Mouse (Mus musculus) thymus, adult 2 months (tissue): Measurements from ENCODE around the gene Ccdc28b. TPM values are rescaled to one million over a fixed set of nuclear protein-coding genes. Genes with fewer than 3 reads are reported as not detected.

Experiments used
- DNase-seq: peaks from one replicate; pipeline ENCODE4 v3.0.0; 2021
- H3K27ac ChIP-seq: fragments of 200-500 bp; 2 replicates; pipeline ENCODE4 v1.5.1; 2012; ENCODE audit warnings: low read length, control low read depth; ENCODE audit not compliant: control insufficient read depth, insufficient read depth
- H3K27me3 ChIP-seq: fragments of 200-500 bp; 2 replicates; pipeline ENCODE4 v1.6.1; 2012; ENCODE audit warnings: mild to moderate bottlenecking, low read length, moderate library complexity, mixed read lengths; ENCODE audit not compliant: control insufficient read depth, insufficient read depth
- H3K36me3 ChIP-seq: fragments of 200-500 bp; 2 replicates; pipeline ENCODE4 v1.6.1; 2012; ENCODE audit warnings: mild to moderate bottlenecking, low read length, moderate library complexity; ENCODE audit not compliant: control insufficient read depth, insufficient read depth
- H3K4me1 ChIP-seq: fragments of 200-500 bp; replicated peaks from 2 replicates; pipeline ENCODE4 v1.6.1; 2012; ENCODE audit warnings: low read length; ENCODE audit not compliant: control insufficient read depth, insufficient read depth
- H3K4me3 ChIP-seq: fragments of 200-500 bp; 2 replicates; pipeline ENCODE4 v1.5.1; 2012; ENCODE audit warnings: mild to moderate bottlenecking, low read length, control low read depth, moderate library complexity; ENCODE audit not compliant: control insufficient read depth, insufficient read depth
- CTCF ChIP-seq: fragments of 200-500 bp; IDR thresholded peaks from 2 replicates; pipeline ENCODE4 v1.5.1; 2012; ENCODE audit warnings: mild to moderate bottlenecking, control low read depth, low read length, moderate library complexity, borderline replicate concordance; ENCODE audit not compliant: control insufficient read depth, poor library complexity, insufficient read depth; ENCODE audit errors: extremely low read depth
- POLR2A ChIP-seq: fragments of 200-500 bp; IDR thresholded peaks from 2 replicates; pipeline ENCODE4 v1.6.1; 2012; ENCODE audit warnings: mild to moderate bottlenecking, low read length, control low read depth, moderate library complexity; ENCODE audit not compliant: control insufficient read depth, poor library complexity, insufficient read depth; ENCODE audit errors: extremely low read depth
- WGBS: fragments of 180-500 bp; shearing (Covaris S2); methylation state at CpG from one replicate; pipeline ENCODE4 v1.1.7; 2018; 5-methylcytosine and 5-hydroxymethylcytosine counted together
- polyA plus RNA-seq: library from polyadenylated mRNA; depleted of rRNA; stranded (reverse); fragments of >200 nt; gene quantifications from 2 replicates; pipeline ENCODE4 v1.2.3, GENCODE M21; 2012

Ccdc28b gene
- polyA plus RNA-seq, 1 experiment: 35.3 TPM

DNA sequence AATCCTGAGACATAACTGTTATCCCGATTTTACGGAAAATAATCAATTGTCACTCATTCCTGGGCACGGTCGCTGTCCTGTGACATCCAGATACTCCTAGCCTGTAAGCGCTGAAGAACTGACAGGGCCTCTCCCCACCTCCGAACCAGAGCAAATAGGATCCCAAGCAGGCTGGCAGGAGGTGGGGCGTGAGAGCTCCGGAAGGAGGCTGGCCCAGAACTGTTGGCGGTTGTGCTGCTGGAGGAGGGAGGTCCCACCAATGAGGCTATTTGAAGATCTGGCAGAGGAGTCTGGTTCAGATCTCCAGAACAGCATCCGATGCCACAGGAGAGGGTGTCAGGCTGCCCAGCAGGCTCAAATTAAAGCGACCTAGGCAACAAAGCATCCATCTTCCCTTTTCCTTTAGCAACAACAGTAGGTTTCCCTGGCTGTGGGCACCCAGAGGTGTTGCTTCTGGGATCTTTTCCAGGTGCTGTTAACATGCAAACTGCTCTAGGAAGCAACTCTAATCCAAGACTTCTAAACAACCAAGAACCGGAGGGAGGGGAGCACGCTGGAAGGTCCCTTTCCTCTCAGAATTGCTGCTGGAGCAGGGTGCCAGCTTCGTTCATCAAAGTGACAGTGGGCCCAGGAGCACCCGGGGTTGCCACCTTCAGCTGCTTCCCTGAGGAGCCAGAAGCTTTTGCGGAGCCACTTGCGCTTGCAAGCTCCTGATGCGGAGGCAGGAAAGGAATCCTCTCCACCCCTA is 708 bp upstream of the Ccdc28b start:
- H3K36me3 ChIP-seq: peaks cover 21% of the 10 kb centered on the region
- WGBS: under 1% methylated on average over 18 of the region's 18 CpGs
- no peaks in the 10 kb centered on the region for H3K27me3 ChIP-seq
- peak; percentile 84 for DNase-seq
- TF ChIP-seq POLR2A: peak; percentile 83
- peak; percentile 48; the same call in 1 of the 2 replicates for TF ChIP-seq CTCF
- H3K27ac ChIP-seq: peak overlapping the region; percentile 98
- H3K4me1 ChIP-seq: peaks cover 27% of the 10 kb centered on the region
- H3K4me3 ChIP-seq: peak overlapping the region; percentile 42

DNA sequence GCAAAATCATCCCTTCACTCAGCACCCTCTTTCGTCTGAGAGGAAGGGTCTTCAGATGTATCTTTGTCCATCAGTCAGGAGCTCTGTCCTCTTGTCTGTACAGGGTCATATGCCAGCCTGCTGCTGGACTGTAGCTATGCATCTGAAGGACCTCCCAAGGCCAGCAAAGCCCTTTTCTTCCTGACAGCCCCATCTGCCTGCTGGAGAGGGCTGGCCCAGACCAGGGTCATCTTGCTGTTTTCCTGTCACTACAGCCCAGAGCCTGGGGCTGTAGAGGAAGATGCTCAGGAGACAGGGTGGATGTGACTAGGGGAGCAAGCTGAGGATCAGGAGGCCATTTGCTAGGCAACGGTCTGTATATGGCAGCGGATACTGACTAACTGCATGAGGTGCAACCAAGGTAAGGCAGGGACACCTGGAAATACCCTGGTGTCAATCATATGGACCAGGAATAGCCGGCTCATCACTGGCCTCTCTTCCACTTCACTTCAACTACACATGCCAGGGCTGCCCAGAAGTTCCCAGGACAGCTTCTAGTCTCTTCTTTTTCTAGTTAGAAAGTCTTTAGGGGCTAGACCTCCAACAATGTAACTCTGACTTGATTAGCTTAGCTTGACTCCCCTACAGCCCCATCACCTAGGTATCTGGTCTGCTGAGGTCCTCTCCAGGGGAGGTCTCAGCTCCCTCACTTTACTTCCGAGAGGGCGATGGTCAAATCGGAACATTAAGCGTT is 778 bp downstream of the Ccdc28b start:
- TF ChIP-seq POLR2A (no peak), CTCF (no peak)
- WGBS: 25% methylated on average over 8 of the region's 8 CpGs
- H3K27me3 ChIP-seq: no peaks in the 10 kb centered on the region
- peaks cover 6% of the 10 kb centered on the region for H3K36me3 ChIP-seq
- peak overlapping the region; percentile 80 for H3K4me3 ChIP-seq
- H3K4me1 ChIP-seq: peaks cover 36% of the 10 kb centered on the region
- no peak for DNase-seq
- H3K27ac ChIP-seq: peak overlapping the region; percentile 98

DNA sequence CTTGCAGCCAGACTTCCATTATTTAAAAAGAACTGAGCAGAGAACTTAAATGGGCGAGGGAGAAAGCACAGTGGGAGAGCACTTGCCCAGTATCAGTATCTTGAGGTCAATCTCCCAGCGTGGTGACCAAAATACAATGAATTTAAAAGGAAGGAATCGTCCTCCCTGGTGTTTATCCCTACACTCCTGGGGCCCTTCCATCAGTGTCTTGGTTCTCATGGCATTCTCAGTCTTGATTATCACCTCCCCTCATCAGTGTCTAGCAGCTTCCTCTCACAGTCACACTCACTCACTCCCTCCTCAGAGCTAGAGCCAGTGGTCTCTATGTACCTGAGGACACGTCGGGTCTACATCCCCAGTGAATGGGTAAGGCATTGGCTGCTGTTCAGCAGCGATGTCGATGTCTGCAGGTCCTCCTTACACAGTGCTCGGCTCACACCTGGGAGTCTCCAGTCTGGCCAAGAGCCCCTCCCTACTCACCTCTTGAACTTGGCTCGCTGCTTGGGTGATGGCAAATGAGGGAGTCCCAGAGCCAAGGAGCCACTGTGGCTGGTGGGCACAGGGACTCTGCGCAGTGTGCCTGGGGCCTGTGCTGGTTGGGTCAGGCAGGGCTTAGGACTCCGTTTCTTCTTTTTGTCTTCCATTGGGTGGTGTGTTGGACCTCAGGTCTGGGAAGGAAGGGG is 1.5 kb downstream of the Ccdc28b start:
- no peak for TF ChIP-seq CTCF
- TF ChIP-seq POLR2A: no peak
- H3K4me3 ChIP-seq: no peak overlapping the region
- no peaks in the 10 kb centered on the region for H3K27me3 ChIP-seq
- 93% methylated on average over 11 of the region's 11 CpGs for WGBS
- H3K4me1 ChIP-seq: peaks cover 36% of the 10 kb centered on the region
- no peak overlapping the region for H3K27ac ChIP-seq
- H3K36me3 ChIP-seq: no peaks in the 10 kb centered on the region
- DNase-seq: no peak

DNA sequence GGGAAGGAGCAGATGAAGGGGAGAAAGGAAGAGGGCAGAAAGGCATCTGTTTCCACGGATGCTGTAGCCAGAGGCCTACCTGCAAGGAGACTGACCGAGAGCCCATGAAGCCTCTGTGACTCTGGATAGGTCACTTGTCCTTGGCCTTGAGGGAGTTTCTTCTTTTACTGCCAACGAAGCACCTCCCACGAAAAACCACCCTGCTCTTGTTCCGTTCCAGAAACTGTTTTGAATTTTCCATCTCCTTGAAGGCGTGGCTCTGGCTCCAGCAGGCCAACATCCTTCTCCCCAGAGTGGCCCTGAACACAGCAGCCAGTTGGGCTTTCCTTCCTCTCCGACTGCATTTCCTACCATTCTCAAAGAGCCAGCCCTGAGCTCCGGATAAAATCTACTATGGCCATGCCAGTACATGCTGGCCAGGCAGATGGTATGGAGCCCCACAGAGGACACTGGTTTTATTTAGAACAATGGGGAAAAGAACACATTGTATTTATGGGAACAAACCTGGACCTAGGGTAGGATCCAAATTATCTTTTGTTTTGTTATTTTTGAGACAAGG is 2.4 kb downstream of the Ccdc28b start:
- Histone ChIP-seq H3K27me3 (no peaks in the 10 kb centered on the region), H3K4me1 (peaks cover 36% of the 10 kb centered on the region), H3K27ac (no peak overlapping the region), H3K4me3 (no peak overlapping the region), H3K36me3 (no peaks in the 10 kb centered on the region)
- 88% methylated on average over 8 of the region's 8 CpGs for WGBS
- TF ChIP-seq POLR2A: no peak
- no peak for TF ChIP-seq CTCF
- no peak for DNase-seq

DNA sequence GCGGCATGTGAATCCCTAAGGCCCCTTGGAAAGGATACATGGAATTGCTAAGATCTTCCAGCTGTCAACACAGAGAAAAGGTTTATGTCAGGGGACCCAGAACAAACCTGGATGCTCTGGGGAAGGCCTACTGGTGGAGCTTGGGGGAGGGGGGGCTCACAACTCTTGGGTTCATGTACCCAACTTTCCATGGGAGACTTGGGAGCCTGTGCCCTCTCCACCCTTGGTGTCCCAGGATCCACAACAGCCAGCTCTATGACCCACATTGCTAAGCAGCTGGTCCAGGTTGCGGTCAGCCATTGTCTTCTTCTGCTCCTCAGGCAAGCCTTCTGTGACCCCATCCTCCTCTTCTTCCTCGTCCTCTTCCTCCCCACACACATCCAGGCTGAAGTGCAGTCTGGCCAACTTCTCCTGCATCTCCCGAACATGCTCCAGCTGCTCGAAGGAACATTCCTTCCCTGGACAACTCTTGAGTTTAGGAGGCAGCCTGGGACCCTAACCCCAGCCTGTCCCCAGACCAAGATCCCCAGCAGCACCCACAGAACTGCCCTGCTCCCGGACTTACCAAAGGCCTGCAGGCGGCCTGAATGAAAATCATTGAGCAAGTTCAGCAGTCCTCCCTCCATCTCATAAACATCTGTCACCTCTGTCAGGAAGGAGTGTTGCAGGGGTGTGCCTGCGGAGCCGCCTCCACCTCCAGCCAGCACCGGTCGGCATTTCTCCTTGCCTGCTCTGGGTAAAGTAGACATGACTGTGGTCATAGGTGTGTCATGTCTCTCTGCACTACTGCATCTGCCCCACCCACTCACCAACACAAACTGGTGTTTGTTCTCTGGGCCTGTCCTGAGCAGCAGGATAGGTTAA is 3.1 kb downstream of the Ccdc28b start:
- Histone ChIP-seq H3K36me3 (no peaks in the 10 kb centered on the region), H3K4me3 (no peak overlapping the region)
- DNase-seq: no peak

More for the DNA sequence above, 3.1 kb downstream of the Ccdc28b start:
- WGBS: 95% methylated on average over 11 of the region's 11 CpGs
- Histone ChIP-seq H3K27ac (no peak overlapping the region), H3K4me1 (peaks cover 36% of the 10 kb centered on the region), H3K27me3 (no peaks in the 10 kb centered on the region)
- TF ChIP-seq POLR2A (no peak), CTCF (no peak)
